Mouse (Mus musculus) midbrain, embryonic 15.5 days (tissue): Measurements from ENCODE around the gene Scgb1b17. TPM values are rescaled to one million over a fixed set of nuclear protein-coding genes. Genes with fewer than 3 reads are reported as not detected.
"Not testable (repeated sequence)": the region's sequence is repeated elsewhere in the genome, so short reads cannot be mapped to it uniquely, and the experiment has no call there.

ENCODE experiments used
- ATAC-seq: fragments of 200-750 bp; cut with Nextera tagmentation; replicated peaks from 2 replicates; pipeline ENCODE4 v1.8.0; 2017; ENCODE audit warnings: moderate TSS enrichment
- H3K27ac ChIP-seq: fragments of 300-500 bp; sonication (generic); 2 replicates; pipeline ENCODE4 v1.5.1; 2015; ENCODE audit warnings: mild to moderate bottlenecking, inconsistent platforms
- H3K27me3 ChIP-seq: fragments of 300-500 bp; sonication (generic); replicated peaks from 2 replicates; pipeline ENCODE4 v1.6.1; 2015; ENCODE audit warnings: inconsistent platforms
- H3K36me3 ChIP-seq: fragments of 300-500 bp; sonication (generic); replicated peaks from 2 replicates; pipeline ENCODE4 v1.6.1; 2015; ENCODE audit warnings: inconsistent platforms
- H3K4me1 ChIP-seq: fragments of 300-500 bp; sonication (generic); 2 replicates; pipeline ENCODE4 v1.6.1; 2015; ENCODE audit warnings: inconsistent platforms
- H3K4me2 ChIP-seq: fragments of 300-500 bp; sonication (generic); 2 replicates; pipeline ENCODE4 v1.6.1; 2015; ENCODE audit warnings: inconsistent platforms, mild to moderate bottlenecking, moderate library complexity
- H3K4me3 ChIP-seq: fragments of 300-500 bp; sonication (generic); 2 replicates; pipeline ENCODE4 v1.5.1; 2015; ENCODE audit warnings: mild to moderate bottlenecking, inconsistent platforms
- H3K9ac ChIP-seq: fragments of 300-500 bp; sonication (generic); 2 replicates; pipeline ENCODE4 v1.6.1; 2015; ENCODE audit warnings: mild to moderate bottlenecking, inconsistent platforms
- H3K9me3 ChIP-seq: fragments of 300-500 bp; sonication (generic); 2 replicates; pipeline ENCODE4 v1.6.1; 2016; ENCODE audit warnings: inconsistent platforms
- polyA plus RNA-seq: library from polyadenylated mRNA; unstranded; fragments of >200 nt; fragmentation: Nextera tagmentation; extraction: Ambion mirVana; gene quantifications from 2 replicates; pipeline ENCODE4 v1.2.1, GENCODE M21; 2015

Scgb1b17 gene
- not detected in 2 replicates for polyA plus RNA-seq

GRCm38 (mm10) chr7:33063149-33063548 lies at the start of gene Scgb1b17:
Gene Scgb1b17 (plus strand): TSS chr7:33063449.
- H3K4me1 ChIP-seq, H3K9ac ChIP-seq, H3K4me3 ChIP-seq, H3K27ac ChIP-seq, H3K27me3 ChIP-seq, H3K36me3 ChIP-seq, H3K9me3 ChIP-seq, H3K4me2 ChIP-seq, ATAC-seq: not testable (repeated sequence)

- H3K4me1 ChIP-seq, H3K27ac ChIP-seq, H3K9ac ChIP-seq, H3K4me2 ChIP-seq, H3K4me3 ChIP-seq, H3K36me3 ChIP-seq, H3K9me3 ChIP-seq, ATAC-seq, H3K27me3 ChIP-seq: not testable (repeated sequence)
These were observed 6.8 kb upstream of the Scgb1b17 start, which contains the start of gene Scgb2b17 for GRCm38 (mm10) chr7:33056461-33056860. Gene Scgb2b17 (minus strand): TSS chr7:33056561.

Other genes with a start within 250 kb of the Scgb1b17 start
- not detected in 2 replicates for gene Scgb2b15, start 233.8 kb upstream of the Scgb1b17 start, polyA plus RNA-seq
- gene Scgb1b15, start 226.9 kb upstream of the Scgb1b17 start, polyA plus RNA-seq: not detected in 2 replicates
- not detected in 2 replicates for gene Scgb2b17, start 6.9 kb upstream of the Scgb1b17 start, polyA plus RNA-seq
- not detected in 2 replicates for gene Scgb2b18, start 110.4 kb downstream of the Scgb1b17 start, polyA plus RNA-seq
- gene Scgb1b18, start 122.1 kb downstream of the Scgb1b17 start, polyA plus RNA-seq: not detected in 2 replicates
- gene Scgb2b19, start 216.9 kb downstream of the Scgb1b17 start, polyA plus RNA-seq: not detected in 2 replicates
- not detected in 2 replicates for gene Scgb1b19, start 223.8 kb downstream of the Scgb1b17 start, polyA plus RNA-seq